Mouse (Mus musculus): ENCODE results near the gene Phactr1. TPM values are rescaled to one million over a fixed set of nuclear protein-coding genes. Genes with fewer than 3 reads are reported as not detected.

Gene Phactr1
- total RNA-seq, 1 experiment: 1.2 TPM

GRCm38 (mm10) chr13:42980581-42980980, 300.2 kb downstream of the Phactr1 start:
- no peaks in the 10 kb centered on the region for H3K36me3 ChIP-seq (ENCODE audit: control insufficient read depth, insufficient read depth, low read length, poor library complexity, severe bottlenecking)
- H3K4me1 ChIP-seq (ENCODE audit: control insufficient read depth in 2 of 2, insufficient read depth in 2 of 2, low read length in 2 of 2, poor library complexity in 1 of 2): 0 out of 4 replicates have a peak, but pooled peaks cover 0 to 2% of the 10 kb centered on the region in 2 experiments
- no peak overlapping the region for H3K4me3 ChIP-seq (ENCODE audit: insufficient read depth in 1 of 2, low read depth in 1 of 2, low read length in 2 of 2, poor library complexity in 1 of 2, severe bottlenecking in 1 of 2)
- no peak overlapping the region for H3K27ac ChIP-seq (ENCODE audit: insufficient read depth, low read depth, low read length, poor library complexity, severe bottlenecking)
- TF ChIP-seq CHD2 (IDR thresholded peaks at IDR 0.05; ENCODE audit: low read depth, low read length) (no peak), MAFK (IDR thresholded peaks at IDR 0.05; ENCODE audit: insufficient read depth, low read depth, low read length) (no peak), ZNF384 (IDR thresholded peaks at IDR 0.05; ENCODE audit: low read depth, low read length) (no peak), ZC3H11A (IDR thresholded peaks at IDR 0.05; ENCODE audit: borderline replicate concordance, low read depth, low read length) (no peak), HCFC1 (IDR thresholded peaks at IDR 0.05; ENCODE audit: borderline replicate concordance, insufficient read depth, low read length) (no peak)
- in situ Hi-C loops (cut with MboI; ENCODE audit: low sequenced_read_pairs in 2 of 2, unreplicated experiment in 2 of 2): no loop called here
- no peak overlapping the region for H3K9ac ChIP-seq (ENCODE audit: insufficient read depth, low read depth, low read length, poor library complexity, severe bottlenecking)
- DNase-seq (ENCODE audit: low read depth, low spot score): no peak
- no peaks in the 10 kb centered on the region for H3K9me3 ChIP-seq (ENCODE audit: control insufficient read depth, insufficient read depth, low read depth, low read length)

- in situ Hi-C loops (cut with MboI; ENCODE audit: low sequenced_read_pairs in 2 of 2, unreplicated experiment in 2 of 2): no loop called here
Observed at GRCm38 (mm10) chr13:42982646-42983045, 302.2 kb downstream of the Phactr1 start.

GRCm38 (mm10) chr13:42985806-42986205, 305.4 kb downstream of the Phactr1 start:
- Histone ChIP-seq H3K36me3 (ENCODE audit: control insufficient read depth, insufficient read depth, low read length, poor library complexity, severe bottlenecking) (no peaks in the 10 kb centered on the region), H3K4me3 (ENCODE audit: insufficient read depth in 1 of 2, low read depth in 1 of 2, low read length in 2 of 2, poor library complexity in 1 of 2, severe bottlenecking in 1 of 2) (no peak overlapping the region), H3K4me1 (ENCODE audit: control insufficient read depth in 2 of 2, insufficient read depth in 2 of 2, low read length in 2 of 2, poor library complexity in 1 of 2) (peaks cover 0 to 4% of the 10 kb centered on the region in 2 experiments; a peak in 1 of 4 replicates), H3K9me3 (ENCODE audit: control insufficient read depth, insufficient read depth, low read depth, low read length) (no peaks in the 10 kb centered on the region), H3K9ac (ENCODE audit: insufficient read depth, low read depth, low read length, poor library complexity, severe bottlenecking) (no peak overlapping the region), H3K27ac (ENCODE audit: insufficient read depth, low read depth, low read length, poor library complexity, severe bottlenecking) (no peak overlapping the region)
- DNase-seq (ENCODE audit: low read depth, low spot score): no peak
- TF ChIP-seq ZC3H11A (IDR thresholded peaks at IDR 0.05; ENCODE audit: borderline replicate concordance, low read depth, low read length) (no peak), HCFC1 (IDR thresholded peaks at IDR 0.05; ENCODE audit: borderline replicate concordance, insufficient read depth, low read length) (no peak), ZNF384 (IDR thresholded peaks at IDR 0.05; ENCODE audit: low read depth, low read length) (no peak), CHD2 (IDR thresholded peaks at IDR 0.05; ENCODE audit: low read depth, low read length) (no peak), MAFK (IDR thresholded peaks at IDR 0.05; ENCODE audit: insufficient read depth, low read depth, low read length) (no peak)
- in situ Hi-C loops (cut with MboI; ENCODE audit: low sequenced_read_pairs in 2 of 2, unreplicated experiment in 2 of 2): no loop called here

More at GRCm38 (mm10) chr13:42982646-42983045, 302.2 kb downstream of the Phactr1 start:
- Histone ChIP-seq H3K9ac (ENCODE audit: insufficient read depth, low read depth, low read length, poor library complexity, severe bottlenecking) (no peak overlapping the region), H3K36me3 (ENCODE audit: control insufficient read depth, insufficient read depth, low read length, poor library complexity, severe bottlenecking) (no peaks in the 10 kb centered on the region), H3K4me3 (ENCODE audit: insufficient read depth in 1 of 2, low read depth in 1 of 2, low read length in 2 of 2, poor library complexity in 1 of 2, severe bottlenecking in 1 of 2) (no peak overlapping the region), H3K9me3 (ENCODE audit: control insufficient read depth, insufficient read depth, low read depth, low read length) (no peaks in the 10 kb centered on the region), H3K27ac (ENCODE audit: insufficient read depth, low read depth, low read length, poor library complexity, severe bottlenecking) (no peak overlapping the region), H3K4me1 (ENCODE audit: control insufficient read depth in 2 of 2, insufficient read depth in 2 of 2, low read length in 2 of 2, poor library complexity in 1 of 2) (0 out of 4 replicates have a peak, but pooled peaks cover 0 to 2% of the 10 kb centered on the region in 2 experiments)
- no peak for DNase-seq (ENCODE audit: low read depth, low spot score)
- TF ChIP-seq HCFC1 (IDR thresholded peaks at IDR 0.05; ENCODE audit: borderline replicate concordance, insufficient read depth, low read length): no peak
- TF ChIP-seq MAFK (IDR thresholded peaks at IDR 0.05; ENCODE audit: insufficient read depth, low read depth, low read length): no peak
- no peak for TF ChIP-seq ZC3H11A (IDR thresholded peaks at IDR 0.05; ENCODE audit: borderline replicate concordance, low read depth, low read length)
- TF ChIP-seq ZNF384 (IDR thresholded peaks at IDR 0.05; ENCODE audit: low read depth, low read length): no peak
- TF ChIP-seq CHD2 (IDR thresholded peaks at IDR 0.05; ENCODE audit: low read depth, low read length): no peak

DNA sequence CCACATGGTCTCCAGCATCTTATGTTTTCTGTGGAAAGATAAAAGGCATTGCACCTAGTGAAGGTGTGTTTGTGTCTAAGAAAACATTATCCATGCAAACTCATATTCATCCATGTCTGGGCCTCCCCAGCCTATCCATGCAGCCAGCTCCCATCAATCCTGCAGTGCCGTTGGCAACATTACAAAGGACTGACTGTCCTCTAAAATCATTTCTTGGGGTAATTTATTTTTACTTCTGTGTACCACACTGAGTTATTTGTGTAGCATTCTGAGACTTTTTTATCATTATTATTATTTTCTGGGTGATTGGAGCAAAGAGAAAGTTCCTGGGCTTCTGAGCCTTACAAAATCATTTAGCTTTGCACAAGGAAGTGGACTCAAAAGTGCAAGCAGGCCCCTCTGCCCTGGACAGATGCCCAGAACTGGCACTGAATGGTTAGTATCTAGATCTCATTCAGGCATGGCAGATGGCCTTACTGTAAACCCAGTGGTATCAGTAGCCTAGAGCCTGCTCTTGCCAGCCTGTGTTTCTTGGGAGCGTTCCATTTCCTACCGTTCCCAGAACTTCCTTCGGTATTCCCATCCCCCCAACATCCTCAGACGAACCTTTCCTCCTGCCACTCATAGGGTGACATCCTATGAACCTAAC, 307.6 kb downstream of the Phactr1 start:
- peaks cover 0 to 2% of the 10 kb centered on the region in 2 experiments; a peak in 1 of 4 replicates for H3K4me1 ChIP-seq (ENCODE audit: control insufficient read depth in 2 of 2, insufficient read depth in 2 of 2, low read length in 2 of 2, poor library complexity in 1 of 2)
- no peak overlapping the region for H3K27ac ChIP-seq (ENCODE audit: insufficient read depth, low read depth, low read length, poor library complexity, severe bottlenecking)
- H3K36me3 ChIP-seq (ENCODE audit: control insufficient read depth, insufficient read depth, low read length, poor library complexity, severe bottlenecking): no peaks in the 10 kb centered on the region
- H3K4me3 ChIP-seq (ENCODE audit: insufficient read depth in 1 of 2, low read depth in 1 of 2, low read length in 2 of 2, poor library complexity in 1 of 2, severe bottlenecking in 1 of 2): no peak overlapping the region
- no peak for DNase-seq (ENCODE audit: low read depth, low spot score)
- in situ Hi-C loops (cut with MboI; ENCODE audit: low sequenced_read_pairs in 2 of 2, unreplicated experiment in 2 of 2): no loop called here
- no peak overlapping the region for H3K9ac ChIP-seq (ENCODE audit: insufficient read depth, low read depth, low read length, poor library complexity, severe bottlenecking)
- H3K9me3 ChIP-seq (ENCODE audit: control insufficient read depth, insufficient read depth, low read depth, low read length): no peaks in the 10 kb centered on the region
- TF ChIP-seq ZNF384 (IDR thresholded peaks at IDR 0.05; ENCODE audit: low read depth, low read length) (no peak), ZC3H11A (IDR thresholded peaks at IDR 0.05; ENCODE audit: borderline replicate concordance, low read depth, low read length) (no peak), MAFK (IDR thresholded peaks at IDR 0.05; ENCODE audit: insufficient read depth, low read depth, low read length) (no peak), CHD2 (IDR thresholded peaks at IDR 0.05; ENCODE audit: low read depth, low read length) (no peak), HCFC1 (IDR thresholded peaks at IDR 0.05; ENCODE audit: borderline replicate concordance, insufficient read depth, low read length) (no peak)
